Mouse (Mus musculus) mesoderm, embryonic 11.5 days (tissue): ENCODE results near the gene Tmod3.
"Not testable (repeated sequence)": the region's sequence is repeated elsewhere in the genome, so short reads cannot be mapped to it uniquely, and the experiment has no call there.

Source experiments
- DNase-seq: peaks from one replicate; pipeline ENCODE4 v3.0.0-alpha.2; 2012; ENCODE audit warnings: low read depth, low spot score

Gene Tmod3

DNA sequence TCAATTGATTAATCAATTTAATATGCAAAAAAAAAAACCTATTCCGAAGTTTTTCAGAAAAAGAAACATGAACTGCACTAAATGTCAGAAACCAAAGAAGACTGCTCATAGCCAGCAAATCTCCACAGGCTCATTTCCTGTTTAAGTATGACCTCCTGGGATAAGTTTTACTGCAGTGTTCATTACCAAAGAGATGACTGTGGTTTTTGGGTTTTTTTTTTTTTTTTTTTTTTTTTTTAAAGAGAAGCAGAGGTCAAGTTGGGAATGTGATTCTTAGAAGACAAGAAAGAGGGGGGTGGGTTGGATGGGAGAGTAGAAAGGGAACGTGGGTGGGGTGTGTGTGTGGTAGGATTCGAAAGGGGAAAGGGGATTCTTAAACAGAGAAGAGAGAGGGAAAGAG lies 1.1 kb downstream of the Tmod3 start:
- no peak for DNase-seq

DNA sequence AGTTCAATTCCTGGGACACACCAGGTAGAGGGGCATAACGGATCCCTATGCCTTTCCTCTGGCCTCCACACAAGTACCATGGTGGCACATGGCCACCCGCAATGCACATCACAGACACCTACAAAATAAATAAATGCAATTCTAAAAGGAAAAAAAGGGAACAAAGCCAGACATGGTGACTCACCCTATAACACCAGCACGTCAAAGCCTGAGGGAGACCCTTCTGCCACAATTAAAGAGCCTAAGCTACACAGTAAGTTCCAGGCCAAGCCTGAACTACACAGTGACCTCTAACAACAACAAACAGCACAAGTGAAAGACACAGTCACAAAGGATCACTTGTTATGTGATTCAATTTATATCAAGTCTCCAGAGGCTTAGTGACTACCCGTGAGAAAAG lies 5.7 kb downstream of the Tmod3 start:
- no peak for DNase-seq

DNA sequence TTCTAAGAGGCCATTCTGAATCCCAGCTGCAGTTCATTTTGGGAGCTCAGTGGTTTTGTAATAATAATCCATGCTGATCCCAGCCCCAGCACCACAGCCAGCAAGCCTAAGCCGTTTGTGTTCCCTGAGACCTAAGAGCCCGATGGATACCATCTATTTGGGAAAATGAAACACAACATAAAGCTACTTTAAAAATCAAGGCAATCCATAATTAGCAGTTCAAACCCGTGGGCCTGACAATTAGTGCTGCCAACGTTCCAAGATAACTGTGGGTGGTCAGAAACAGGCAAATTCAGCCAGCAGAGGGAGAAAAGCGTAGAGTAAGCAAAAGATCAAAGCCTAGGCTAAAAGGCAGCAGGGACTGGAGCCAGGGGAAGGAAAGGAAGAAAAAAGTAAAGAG lies 8.1 kb downstream of the Tmod3 start:
- DNase-seq, result no peak

GRCm38 (mm10) chr9:75549010-75549409 lies 10.4 kb downstream of the Tmod3 start:
- no peak for DNase-seq

GRCm38 (mm10) chr9:75546885-75547553 lies 12.4 kb downstream of the Tmod3 start:
- no peak for DNase-seq

- DNase-seq, result no peak
Measured at GRCm38 (mm10) chr9:75545514-75545913, 13.9 kb downstream of the Tmod3 start.

- peak; percentile 30 for DNase-seq
Measured at GRCm38 (mm10) chr9:75541497-75541896, 18.0 kb downstream of the Tmod3 start.

DNA sequence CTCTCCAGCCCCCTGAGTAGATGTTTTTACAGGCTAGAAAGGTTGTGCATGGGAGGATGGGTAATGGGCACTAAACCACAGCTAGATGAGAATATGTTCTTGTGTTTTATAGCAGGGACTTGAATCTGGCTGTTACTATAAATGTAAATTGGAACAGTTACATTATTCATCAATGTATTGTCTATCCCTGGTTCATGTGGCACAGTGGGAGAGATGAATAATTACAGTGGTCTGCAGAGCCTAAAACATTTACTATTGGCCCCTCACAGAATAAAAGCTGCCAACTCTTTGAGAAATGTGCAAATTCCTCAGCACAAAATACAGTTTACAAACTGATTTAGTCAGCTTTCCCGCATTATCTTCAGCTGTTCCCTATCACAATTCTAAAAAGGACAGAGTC lies 23.0 kb downstream of the Tmod3 start:
- DNase-seq, result no peak

- DNase-seq, result no peak
Measured at GRCm38 (mm10) chr9:75534431-75534962, 25.0 kb downstream of the Tmod3 start.

GRCm38 (mm10) chr9:75532989-75533388 lies 26.5 kb downstream of the Tmod3 start:
- DNase-seq, result not testable (repeated sequence)

DNA sequence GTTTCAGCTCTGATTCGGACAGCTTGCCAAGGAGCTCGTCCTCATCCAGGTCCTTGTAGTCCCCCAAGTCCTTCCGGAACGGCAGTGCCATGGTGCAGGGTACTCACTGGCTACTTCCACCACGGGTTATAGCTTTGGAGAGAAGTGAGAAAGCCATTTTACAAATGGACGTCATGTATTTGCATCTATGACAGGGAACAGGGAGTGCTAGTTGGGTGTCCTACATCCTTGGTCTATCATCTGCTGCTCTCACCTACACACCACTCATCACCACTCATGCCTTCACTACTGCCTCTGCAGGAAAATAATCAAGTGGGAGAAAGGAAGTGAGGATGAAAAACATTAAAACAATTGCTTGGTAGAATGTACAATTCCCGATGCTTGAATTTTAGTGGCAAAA lies 27.0 kb downstream of the Tmod3 start:
- DNase-seq, result no peak

- DNase-seq, result no peak
Measured at GRCm38 (mm10) chr9:75529358-75529757, 30.1 kb downstream of the Tmod3 start.

GRCm38 (mm10) chr9:75528096-75528495 lies 31.4 kb downstream of the Tmod3 start:
- DNase-seq, result no peak

DNA sequence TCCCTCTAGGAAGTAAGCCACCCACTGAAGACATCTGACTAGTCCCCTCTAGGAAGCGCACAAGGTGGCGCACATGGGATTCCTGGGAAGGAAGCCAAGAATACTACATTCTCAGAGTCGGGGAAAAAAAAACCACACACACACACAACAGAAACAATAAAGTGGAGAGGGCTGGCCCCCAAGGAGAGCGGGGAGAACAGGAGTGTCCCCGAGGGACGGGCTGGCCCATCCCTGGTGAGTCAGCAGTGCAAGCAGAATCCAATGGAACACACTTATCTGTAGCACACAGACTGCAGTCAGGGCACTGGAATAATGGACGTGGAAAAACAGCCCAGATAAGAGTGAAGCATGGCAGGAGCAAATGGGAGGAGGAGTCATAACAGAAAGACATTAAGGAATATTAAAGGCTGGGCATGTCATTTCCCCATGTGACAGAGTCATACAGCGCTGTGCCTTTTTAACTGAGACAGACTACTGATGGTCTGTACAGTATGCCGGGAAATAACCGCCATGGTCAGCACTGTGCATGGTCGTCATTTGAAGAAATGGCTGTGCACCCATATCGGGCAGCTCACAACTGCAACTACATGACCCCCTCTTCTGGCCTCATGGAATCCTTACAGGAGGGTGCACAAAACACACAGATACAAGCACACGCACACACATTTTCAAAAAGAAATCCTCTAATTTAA lies 31.9 kb downstream of the Tmod3 start:
- no peak for DNase-seq

GRCm38 (mm10) chr9:75523646-75524045 lies 35.8 kb downstream of the Tmod3 start:
- no peak for DNase-seq

DNA sequence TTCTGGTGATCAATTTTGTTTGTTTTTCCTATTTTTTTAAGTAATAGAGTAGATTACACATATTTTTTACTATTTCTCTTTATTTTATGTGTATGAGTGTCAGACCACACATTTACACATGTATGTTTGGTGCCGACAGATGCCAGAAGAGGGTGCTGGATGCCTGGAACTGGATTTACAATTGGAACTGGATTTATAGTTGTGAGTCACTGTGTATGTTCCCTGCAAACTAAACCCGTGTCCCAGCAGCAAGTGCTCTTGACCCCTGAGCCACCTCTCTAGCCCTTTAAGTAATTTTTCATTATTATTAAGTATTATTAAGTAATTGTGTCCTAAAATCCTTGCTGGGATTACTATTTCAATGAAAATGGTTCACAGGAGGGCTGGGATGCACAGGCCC lies 37.2 kb downstream of the Tmod3 start:
- DNase-seq, result no peak

DNA sequence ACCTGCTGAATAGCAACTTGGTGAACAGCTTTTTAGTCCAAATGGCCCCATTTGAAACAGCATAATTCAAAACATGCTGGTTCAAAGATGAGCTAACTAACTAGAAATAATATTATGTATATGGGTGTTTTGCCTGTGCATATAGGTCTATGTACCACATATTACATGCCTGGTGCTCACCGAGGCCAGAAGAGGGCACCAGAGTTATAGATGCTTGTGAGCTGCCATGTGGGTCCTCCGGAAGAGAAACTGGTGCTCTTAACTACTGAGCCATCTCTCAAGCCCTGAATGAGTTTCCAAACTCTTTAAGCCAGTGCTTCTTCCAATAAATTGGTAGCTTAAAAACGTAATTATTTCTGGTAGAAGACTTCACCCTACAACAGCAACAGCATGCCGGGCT lies 37.7 kb downstream of the Tmod3 start:
- DNase-seq, result peak; percentile 49

DNA sequence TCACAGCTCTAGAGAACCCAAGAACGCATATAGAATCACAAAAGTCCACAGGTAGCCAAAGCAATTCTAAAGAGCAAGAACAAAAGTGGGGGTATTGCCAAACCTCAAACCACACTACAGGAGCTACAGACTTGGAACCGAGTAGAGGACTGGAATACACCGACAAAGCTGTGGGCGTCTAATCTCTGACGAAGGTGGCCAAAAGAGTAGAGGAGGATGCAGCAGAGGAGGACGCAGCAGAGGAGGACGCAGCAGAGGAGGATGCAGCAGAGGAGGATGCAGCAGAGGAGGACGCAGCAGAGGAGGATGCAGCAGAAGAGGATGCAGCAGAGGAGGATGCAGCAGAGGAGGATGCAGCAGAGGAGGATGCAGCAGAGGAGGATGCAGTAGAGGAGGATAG lies 38.5 kb downstream of the Tmod3 start:
- DNase-seq, result no peak

DNA sequence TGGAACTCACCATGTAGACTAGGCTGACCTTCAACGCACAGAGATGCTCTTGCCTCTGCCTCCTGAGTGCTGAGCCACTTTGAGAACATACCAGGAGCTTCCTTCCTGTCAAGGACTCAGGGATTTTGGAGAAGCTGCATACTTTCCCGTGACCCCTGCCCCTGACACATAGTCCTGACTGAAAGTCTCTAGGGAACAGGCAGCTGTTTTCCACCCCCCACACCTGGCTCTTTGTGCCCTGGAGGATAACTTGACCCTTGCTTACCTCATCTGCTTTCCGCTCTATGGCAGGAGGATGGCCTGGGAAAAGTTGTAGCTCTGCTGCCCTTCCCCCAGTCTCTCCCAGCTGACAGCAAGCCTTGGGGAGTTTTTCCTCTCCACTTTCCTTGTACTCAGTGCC lies 41.7 kb downstream of the Tmod3 start:
- DNase-seq, result peak; percentile 23

DNA sequence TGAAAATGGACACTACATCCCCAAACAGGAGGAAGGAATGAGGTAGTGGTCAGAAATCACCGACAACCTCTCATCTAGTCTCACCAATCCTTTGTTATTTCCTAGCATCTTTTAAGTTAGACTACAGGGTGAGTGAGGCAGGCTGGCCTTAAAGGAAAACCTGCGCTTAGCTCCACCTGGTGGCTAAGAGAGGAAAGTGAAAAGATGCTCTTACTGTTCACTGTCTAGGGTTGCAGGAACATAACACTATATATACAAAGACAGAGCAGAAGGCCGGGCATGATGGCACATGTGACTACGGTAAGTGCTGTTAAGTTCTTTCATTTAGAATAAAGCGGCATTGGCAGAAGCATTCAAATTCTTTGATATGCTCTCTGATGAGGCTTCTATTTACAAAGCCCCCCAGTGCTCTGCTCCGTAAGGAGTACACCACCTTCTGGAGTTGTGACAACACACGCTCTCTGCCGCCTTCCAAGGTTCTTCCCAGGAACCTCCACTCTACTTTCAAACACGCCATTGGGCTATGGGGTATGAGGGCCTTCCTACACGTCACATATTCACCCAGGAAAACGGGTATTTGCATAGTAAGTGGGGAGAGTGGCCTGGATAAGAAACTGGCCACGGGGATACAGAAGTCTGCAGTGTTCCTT lies 43.9 kb downstream of the Tmod3 start:
- DNase-seq, result peak; percentile 72

GRCm38 (mm10) chr9:75511236-75511939 lies 48.1 kb downstream of the Tmod3 start:
- no peak for DNase-seq

DNA sequence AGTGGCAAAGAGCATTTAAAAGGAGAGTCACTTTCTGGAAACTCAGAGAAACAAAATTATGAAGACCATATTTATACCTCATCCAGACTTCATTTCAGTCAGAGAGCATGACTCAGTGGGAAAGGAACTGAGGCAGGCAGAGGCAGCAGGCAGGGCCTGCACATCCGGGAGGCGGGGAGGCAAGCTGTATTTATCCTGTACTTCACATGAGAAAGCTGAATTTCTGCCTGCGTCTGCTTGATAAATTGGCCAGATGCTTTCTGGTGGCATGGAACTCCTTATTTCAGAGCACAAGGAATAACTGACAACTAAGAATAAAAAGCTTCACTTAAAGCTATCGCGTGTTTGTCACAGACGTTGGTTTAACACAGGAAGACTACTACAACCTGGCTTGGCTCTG lies 55.1 kb downstream of the Tmod3 start:
- no peak for DNase-seq
